Mouse (Mus musculus) adipose tissue, adult 10 weeks (tissue): ENCODE data around the gene B230118H07Rik. TPM values are rescaled to one million over a fixed set of nuclear protein-coding genes. Genes with fewer than 3 reads are reported as not detected.

Experiments used
- polyA plus RNA-seq: library from polyadenylated mRNA; stranded (reverse); fragments of 350-450 nt; fragmentation: Illumina TruSeq; extraction: RNeasy Lipid Tissue Mini Kit (QIAGEN cat#74804); gene quantifications from one replicate; pipeline ENCODE4 v1.2.3, GENCODE M21; 2014; ENCODE audit warnings: low read depth, low replicate concordance

Gene B230118H07Rik
- polyA plus RNA-seq: 48.9 TPM

GRCm38 (mm10) chr2:101649114-101649671, at the start of gene B230118H07Rik, which contains the start of gene Rag1:
Gene B230118H07Rik (minus strand): TSS chr2:101649532.
Gene Rag1 (minus strand): TSS chr2:101649501.

GRCm38 (mm10) chr2:101678236-101679021, 29.1 kb upstream of the B230118H07Rik start, which contains the start of gene Traf6:
Gene Traf6 (plus strand): TSS chr2:101678429.

GRCm38 (mm10) chr2:101624526-101624925, 24.8 kb downstream of the B230118H07Rik start, which contains the start of gene Rag2:
Gene Rag2 (plus strand): TSS chr2:101624718.

Other genes starting within 250 kb of the B230118H07Rik start
- gene Rag2, start 24.8 kb downstream of the B230118H07Rik start, polyA plus RNA-seq: not detected
- not detected for gene Rag1, start within 50 bp of the B230118H07Rik start, polyA plus RNA-seq
- gene Traf6, start 28.9 kb upstream of the B230118H07Rik start, polyA plus RNA-seq: 12.2 TPM
- gene Prr5l, start 233.5 kb upstream of the B230118H07Rik start, polyA plus RNA-seq: 5.1 TPM
- 38.7 TPM for gene Commd9, start 236.7 kb upstream of the B230118H07Rik start, polyA plus RNA-seq